Mouse (Mus musculus): ENCODE results near the gene Olfr13. TPM values are rescaled to one million over a fixed set of nuclear protein-coding genes. Genes with fewer than 3 reads are reported as not detected.
"Not testable (repeated sequence)": the region's sequence is repeated elsewhere in the genome, so short reads cannot be mapped to it uniquely, and the experiment has no call there.

The Olfr13 gene
- polyA plus RNA-seq, 1 experiment from 2014 or later = not detected

DNA sequence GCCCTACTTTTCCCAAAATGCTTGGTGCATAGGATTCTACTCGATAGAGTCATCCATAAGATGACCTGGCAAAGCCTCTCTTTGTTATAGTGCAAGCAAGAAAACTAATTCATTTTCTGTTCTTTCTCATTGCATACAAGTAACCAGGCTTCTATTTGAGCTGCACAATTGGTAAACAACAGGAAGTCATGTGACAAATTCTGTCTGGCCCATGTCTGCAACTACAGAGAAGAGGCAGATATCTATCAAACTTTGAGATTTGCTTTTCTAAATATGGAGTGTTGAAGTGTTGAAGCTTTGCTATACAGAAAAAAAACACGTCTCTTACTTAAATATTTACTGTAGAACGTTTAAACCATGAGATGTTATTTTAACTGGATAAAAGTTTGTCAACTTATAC is 26.2 kb downstream of the Olfr13 start:
- H3K27ac ChIP-seq (replicated peaks; ENCODE audit: low read depth, low read length) = no peak overlapping the region
- no peaks in the 10 kb centered on the region for H3K4me1 ChIP-seq (ENCODE audit: control insufficient read depth, insufficient read depth, low read length)
- no peaks in the 10 kb centered on the region for H3K9me3 ChIP-seq (ENCODE audit: control insufficient read depth, low read length)
- H3K4me2 ChIP-seq (ENCODE audit: low read depth, low read length) = no peak overlapping the region
- WGBS = 70% methylated on average over 3 of the region's 3 CpGs
- H3K36me3 ChIP-seq (ENCODE audit: control insufficient read depth, insufficient read depth, low read length) = no peaks in the 10 kb centered on the region
- ATAC-seq (ENCODE audit: low read depth) = no peak
- no peak overlapping the region for H3K4me3 ChIP-seq (ENCODE audit: low read depth, low read length)
- DNase-seq (ENCODE audit: low spot score) = no peak
- no peaks in the 10 kb centered on the region for H3K27me3 ChIP-seq (replicated peaks; ENCODE audit: control insufficient read depth, insufficient read depth, low read length)
- no peak overlapping the region for H3K9ac ChIP-seq (ENCODE audit: low read depth, low read length)

DNA sequence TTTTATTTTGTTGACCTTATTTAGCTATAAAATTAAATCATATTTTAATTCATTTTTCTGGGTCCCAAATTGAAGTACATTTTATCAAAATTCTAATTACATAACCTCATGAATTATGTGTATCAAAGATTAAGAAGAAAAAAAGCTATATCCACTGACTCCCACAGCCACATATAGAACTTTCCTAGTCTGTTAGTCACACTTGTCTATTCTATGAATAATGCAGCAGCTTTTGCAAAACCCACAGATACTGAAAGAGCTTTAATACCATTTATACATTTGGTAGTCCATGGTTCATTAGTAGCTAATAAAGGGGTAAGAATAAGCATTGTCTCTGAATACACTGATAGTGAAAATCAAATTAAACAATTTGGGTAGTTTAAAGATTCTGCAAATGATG is 30.8 kb downstream of the Olfr13 start:
- H3K4me1 ChIP-seq (ENCODE audit: control insufficient read depth, insufficient read depth, low read length) = no peaks in the 10 kb centered on the region
- H3K27me3 ChIP-seq (replicated peaks; ENCODE audit: control insufficient read depth, insufficient read depth, low read length) = no peaks in the 10 kb centered on the region
- no peak overlapping the region for H3K27ac ChIP-seq (replicated peaks; ENCODE audit: low read depth, low read length)
- no peak overlapping the region for H3K9ac ChIP-seq (ENCODE audit: low read depth, low read length)
- DNase-seq (ENCODE audit: low spot score) = no peak
- H3K9me3 ChIP-seq (ENCODE audit: control insufficient read depth, low read length) = no peaks in the 10 kb centered on the region
- H3K36me3 ChIP-seq (ENCODE audit: control insufficient read depth, insufficient read depth, low read length) = no peaks in the 10 kb centered on the region
- no peak overlapping the region for H3K4me3 ChIP-seq (ENCODE audit: low read depth, low read length)
- no peak overlapping the region for H3K4me2 ChIP-seq (ENCODE audit: low read depth, low read length)
- ATAC-seq (ENCODE audit: low read depth) = no peak

- no peaks in the 10 kb centered on the region for H3K27me3 ChIP-seq (replicated peaks; ENCODE audit: control insufficient read depth, insufficient read depth, low read length)
- DNase-seq (ENCODE audit: low spot score) (no peak), ATAC-seq (ENCODE audit: low read depth) (no peak)
- H3K4me2 ChIP-seq (ENCODE audit: low read depth, low read length) = no peak overlapping the region
- H3K9ac ChIP-seq (ENCODE audit: low read depth, low read length) = no peak overlapping the region
- H3K4me3 ChIP-seq (ENCODE audit: low read depth, low read length) = no peak overlapping the region
- WGBS = 35% methylated on average over 2 of the region's 2 CpGs
- no peaks in the 10 kb centered on the region for H3K9me3 ChIP-seq (ENCODE audit: control insufficient read depth, low read length)
- H3K27ac ChIP-seq (replicated peaks; ENCODE audit: low read depth, low read length) = no peak overlapping the region
- H3K4me1 ChIP-seq (ENCODE audit: control insufficient read depth, insufficient read depth, low read length) = no peaks in the 10 kb centered on the region
- H3K36me3 ChIP-seq (ENCODE audit: control insufficient read depth, insufficient read depth, low read length) = no peaks in the 10 kb centered on the region
Measured at GRCm38 (mm10) chr6:43205355-43205754, 33.4 kb downstream of the Olfr13 start.

GRCm38 (mm10) chr6:43212873-43213272 is 40.9 kb downstream of the Olfr13 start, which contains the start of gene Olfr434:
Gene Olfr434 (plus strand): TSS chr6:43213021.
- not testable (repeated sequence) for DNase-seq (ENCODE audit: low spot score); H3K9me3 ChIP-seq (ENCODE audit: control insufficient read depth, low read length); H3K4me3 ChIP-seq (ENCODE audit: low read depth, low read length)

More at GRCm38 (mm10) chr6:43212873-43213272, 40.9 kb downstream of the Olfr13 start, which contains the start of gene Olfr434:
- ATAC-seq (ENCODE audit: low read depth); H3K4me1 ChIP-seq (ENCODE audit: control insufficient read depth, insufficient read depth, low read length); H3K9ac ChIP-seq (ENCODE audit: low read depth, low read length); H3K27me3 ChIP-seq (replicated peaks; ENCODE audit: control insufficient read depth, insufficient read depth, low read length); H3K4me2 ChIP-seq (ENCODE audit: low read depth, low read length); H3K27ac ChIP-seq (replicated peaks; ENCODE audit: low read depth, low read length); H3K36me3 ChIP-seq (ENCODE audit: control insufficient read depth, insufficient read depth, low read length): not testable (repeated sequence)

Other genes with a start within 250 kb of the Olfr13 start
- 0.11 TPM in 1 of 2 replicates, not detected in the other for gene Olfr444, start 223.1 kb upstream of the Olfr13 start, polyA plus RNA-seq (2014; fragmentation: Nextera tagmentation; extraction: Ambion mirVana)
- not detected in 2 replicates for gene Olfr441, start 65.8 kb upstream of the Olfr13 start, polyA plus RNA-seq (2014; fragmentation: Nextera tagmentation; extraction: Ambion mirVana)
- not detected in 2 replicates for gene Olfr237-ps1, start 25.6 kb upstream of the Olfr13 start, polyA plus RNA-seq (2014; fragmentation: Nextera tagmentation; extraction: Ambion mirVana)
- not detected in 2 replicates for gene Olfr437, start 8.9 kb upstream of the Olfr13 start, polyA plus RNA-seq (2014; fragmentation: Nextera tagmentation; extraction: Ambion mirVana)
- not detected in 2 replicates for gene Olfr435, start 25.0 kb downstream of the Olfr13 start, polyA plus RNA-seq (2014; fragmentation: Nextera tagmentation; extraction: Ambion mirVana)
- not detected in 2 replicates for gene Olfr434, start 40.9 kb downstream of the Olfr13 start, polyA plus RNA-seq (2014; fragmentation: Nextera tagmentation; extraction: Ambion mirVana)
- gene Olfr47, start 59.4 kb downstream of the Olfr13 start, polyA plus RNA-seq (2014; fragmentation: Nextera tagmentation; extraction: Ambion mirVana) = not detected in 2 replicates
- gene Arhgef5, start 93.4 kb downstream of the Olfr13 start, polyA plus RNA-seq (2014; fragmentation: Nextera tagmentation; extraction: Ambion mirVana) = 9.8 TPM in 2 replicates
- not detected in 2 replicates for gene Nobox, start 137.4 kb downstream of the Olfr13 start, polyA plus RNA-seq (2014; fragmentation: Nextera tagmentation; extraction: Ambion mirVana)